Mouse (Mus musculus) neutrophil, adult 5-6 weeks (primary cell): ENCODE results near the gene Kiss1. TPM values are rescaled to one million over a fixed set of nuclear protein-coding genes. Genes with fewer than 3 reads are reported as not detected.

Source experiments
- total RNA-seq: library from RNA; stranded (forward); fragments of 200-1000 nt; gene quantifications from 2 replicates; pipeline ENCODE4 v1.2.3, GENCODE M21; 2017

Gene Kiss1
- total RNA-seq, 1 experiment from 2014 or later = not detected

Other genes with a start within 250 kb of the Kiss1 start
- gene Ppp1r15b, start 190.7 kb upstream of the Kiss1 start, total RNA-seq = 119 and 126 TPM in 2 replicates
- gene Plekha6, start 157.7 kb upstream of the Kiss1 start, total RNA-seq = 0.61 and 3.5 TPM in 2 replicates
- gene Golt1a, start 12.1 kb upstream of the Kiss1 start, total RNA-seq = not detected in 2 replicates
- gene Ren1, start 28.6 kb downstream of the Kiss1 start, total RNA-seq = not detected in 2 replicates
- gene Etnk2, start 41.7 kb downstream of the Kiss1 start, total RNA-seq = not detected in 2 replicates
- 0.25 and 0.58 TPM in 2 replicates for gene Sox13, start 102.5 kb downstream of the Kiss1 start, total RNA-seq